Mouse (Mus musculus): ENCODE measurements around the gene Cemip2. TPM values are rescaled to one million over a fixed set of nuclear protein-coding genes. Genes with fewer than 3 reads are reported as not detected.

Cemip2 gene
- total RNA-seq, 2 experiments from 2014 or later = 23.2 to 23.9 TPM

Other genes with a start within 250 kb of the Cemip2 start
- gene 1110059E24Rik, start 125.4 kb upstream of the Cemip2 start, total RNA-seq (2021) = 10 to 100 TPM; 24.2 to 25.5 TPM
- 10 to 100 TPM; 63.0 to 63.3 TPM for gene Abhd17b, start 125.2 kb upstream of the Cemip2 start, total RNA-seq (2021)

Data from layer of hippocampus, postnatal 14 days (tissue).